Mouse (Mus musculus): Measurements from ENCODE around the gene Gm11096.

The Gm11096 gene

DNA sequence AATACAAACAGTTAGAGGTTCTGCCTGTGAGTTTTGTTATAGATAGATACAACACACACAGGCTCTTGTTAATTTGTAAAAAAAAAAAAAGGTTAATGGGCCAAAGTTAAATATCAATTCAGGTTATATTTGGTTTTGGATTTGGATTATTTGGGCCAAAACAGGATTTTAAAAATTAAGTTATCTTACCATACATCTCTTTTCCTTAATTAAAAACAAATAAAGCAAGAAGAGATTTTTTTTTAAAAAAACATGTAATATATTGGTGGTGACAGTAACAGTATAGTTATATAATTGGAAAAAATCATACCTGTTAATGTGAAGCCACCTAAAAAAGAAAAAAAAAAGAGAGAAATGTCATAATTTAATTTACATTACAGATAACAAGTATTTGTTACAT, at the start of gene Gm11096:
TSS of gene Gm11096 (plus strand) at position 301 of the 400 bp plus-strand sequence.
- DNase-seq (ENCODE audit: low read depth in 2 of 2, low spot score in 2 of 2) = no peak

GRCm38 (mm10) chr17:81393040-81393439, 48.5 kb upstream of the Gm11096 start:
- DNase-seq (ENCODE audit: low read depth in 2 of 2, low spot score in 2 of 2) = no peak

DNA sequence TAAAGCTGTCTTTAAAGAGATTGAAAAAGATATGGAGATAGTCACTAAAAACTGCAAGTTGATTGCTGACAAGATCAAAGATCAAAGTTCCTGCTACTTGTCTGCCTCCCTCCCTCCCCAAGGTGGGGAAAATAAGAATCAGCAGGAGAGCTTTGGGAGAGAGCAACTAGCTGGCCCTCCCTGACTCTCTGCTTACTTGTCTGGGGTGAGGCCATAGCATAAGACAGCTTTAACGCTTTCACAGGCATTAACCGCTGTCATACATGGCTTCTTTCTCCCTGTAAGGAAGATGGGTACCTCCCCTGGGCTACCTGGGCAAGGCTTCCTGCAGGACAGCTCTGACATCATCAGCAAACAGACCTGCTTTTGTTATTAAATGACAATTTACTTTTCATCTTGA, 47.4 kb upstream of the Gm11096 start:
- no peak for DNase-seq (ENCODE audit: low read depth in 2 of 2, low spot score in 2 of 2)

- no peak for DNase-seq (ENCODE audit: low read depth in 2 of 2, low spot score in 2 of 2)
These were observed 44.1 kb upstream of the Gm11096 start for GRCm38 (mm10) chr17:81397434-81397833.

GRCm38 (mm10) chr17:81400377-81400776, 41.2 kb upstream of the Gm11096 start:
- DNase-seq (ENCODE audit: low read depth in 2 of 2, low spot score in 2 of 2) = no peak

- no peak for DNase-seq (ENCODE audit: low read depth in 2 of 2, low spot score in 2 of 2)
These were observed 38.9 kb upstream of the Gm11096 start for GRCm38 (mm10) chr17:81402636-81403035.

GRCm38 (mm10) chr17:81403121-81403520, 38.4 kb upstream of the Gm11096 start:
- no peak for DNase-seq (ENCODE audit: low read depth in 2 of 2, low spot score in 2 of 2)

DNA sequence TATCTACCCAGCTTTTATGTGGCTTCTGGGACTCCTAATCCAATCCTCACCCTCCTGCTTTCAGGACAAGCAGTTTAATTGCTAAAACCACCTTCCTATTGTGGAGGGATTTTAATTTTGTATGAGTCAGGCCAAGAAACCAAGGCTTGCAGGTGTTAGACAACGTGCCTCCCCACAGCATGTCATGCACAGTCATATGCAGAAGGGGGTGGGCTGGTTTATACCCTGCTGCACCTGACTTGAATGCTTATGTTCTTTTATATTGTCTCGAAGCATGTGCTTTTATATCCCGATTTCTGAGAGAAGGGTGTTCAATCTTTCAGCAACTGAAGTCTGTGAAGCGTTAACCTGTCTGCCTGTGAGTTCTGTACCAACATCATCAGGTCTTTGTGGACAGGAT, 37.3 kb upstream of the Gm11096 start:
- DNase-seq (ENCODE audit: low read depth in 2 of 2, low spot score in 2 of 2) = no peak

DNA sequence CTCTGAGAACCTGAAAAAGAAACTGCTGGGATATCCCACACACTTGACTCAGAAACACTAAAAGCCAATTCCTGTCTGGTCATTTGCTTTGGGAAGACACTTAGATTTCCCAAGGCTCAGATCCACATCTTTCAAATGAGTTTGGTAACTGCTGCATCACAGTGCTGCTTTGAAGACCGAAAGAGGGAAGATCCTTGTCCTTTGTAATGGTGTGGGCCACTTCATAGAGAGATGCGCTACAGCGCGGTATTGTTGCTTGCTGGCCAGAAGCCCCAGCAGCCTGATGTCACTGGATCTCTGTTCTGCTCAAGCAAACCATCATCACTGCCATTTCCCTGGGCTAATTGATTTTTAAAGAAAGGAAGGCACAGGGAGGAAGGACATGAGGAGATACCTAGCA, 28.8 kb upstream of the Gm11096 start:
- no peak for DNase-seq (ENCODE audit: low read depth in 2 of 2, low spot score in 2 of 2)

GRCm38 (mm10) chr17:81416361-81417114, 25.0 kb upstream of the Gm11096 start:
- DNase-seq (ENCODE audit: low read depth in 2 of 2, low spot score in 2 of 2) = no peak

- no peak for DNase-seq (ENCODE audit: low read depth in 2 of 2, low spot score in 2 of 2)
These were observed 21.6 kb upstream of the Gm11096 start for GRCm38 (mm10) chr17:81419802-81420459.

DNA sequence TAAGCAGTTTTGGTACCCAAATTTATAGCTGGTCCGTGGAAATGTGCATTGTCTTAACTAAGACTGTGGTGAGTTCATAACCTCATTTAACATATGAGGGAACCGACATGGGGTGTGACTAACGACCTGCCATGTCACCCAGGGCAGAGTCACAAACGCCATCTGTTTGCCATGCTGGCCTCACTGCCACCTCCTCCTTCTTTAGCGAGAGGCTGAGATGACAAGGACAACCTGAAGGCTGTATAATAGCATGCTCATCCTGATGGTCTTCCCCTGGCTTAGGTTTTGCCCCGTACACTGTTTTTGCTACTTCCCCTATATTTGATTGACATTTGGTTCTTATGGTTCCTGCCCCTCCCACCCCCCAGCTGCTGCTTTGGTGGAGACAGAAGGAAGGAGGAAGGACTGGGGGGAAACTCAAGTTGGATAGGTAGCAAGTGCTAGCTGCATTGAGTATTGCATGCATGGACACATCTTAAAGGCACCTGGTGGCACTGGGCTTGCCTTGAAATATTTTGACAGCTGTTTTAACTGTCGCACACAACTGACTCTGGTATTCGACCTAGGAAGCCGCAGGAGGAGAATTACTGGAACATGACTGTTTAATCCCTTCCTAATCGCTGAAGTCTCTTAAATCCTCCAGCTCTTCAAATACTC, 17.2 kb upstream of the Gm11096 start:
- DNase-seq (ENCODE audit: low read depth in 2 of 2, low spot score in 2 of 2) = no peak

DNA sequence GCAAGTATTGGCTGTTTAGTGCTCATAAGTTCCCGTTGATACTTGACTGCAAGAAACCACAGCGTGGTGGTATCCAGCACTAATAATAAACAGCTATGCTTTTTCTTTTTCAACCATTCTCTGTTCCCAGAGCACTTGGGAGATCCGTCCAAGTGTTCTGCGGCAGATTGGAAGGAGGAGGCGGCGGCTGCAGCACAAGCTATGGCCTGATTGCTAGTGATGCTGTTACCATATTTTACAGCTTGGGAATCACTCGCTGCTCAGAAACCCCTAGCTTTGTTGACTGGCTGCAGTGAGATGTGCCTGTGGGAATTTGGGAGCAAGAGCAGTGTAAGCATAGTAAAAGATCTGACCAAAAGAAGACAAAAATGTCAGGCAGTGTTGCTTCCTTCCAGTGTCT, 14.3 kb upstream of the Gm11096 start:
- DNase-seq (ENCODE audit: low read depth in 2 of 2, low spot score in 2 of 2) = no peak

- DNase-seq (ENCODE audit: low read depth in 2 of 2, low spot score in 2 of 2) = no peak
These were observed 8.8 kb upstream of the Gm11096 start for GRCm38 (mm10) chr17:81432733-81433132.

- no peak for DNase-seq (ENCODE audit: low read depth in 2 of 2, low spot score in 2 of 2)
These were observed 8.4 kb upstream of the Gm11096 start for GRCm38 (mm10) chr17:81433148-81433547.

DNA sequence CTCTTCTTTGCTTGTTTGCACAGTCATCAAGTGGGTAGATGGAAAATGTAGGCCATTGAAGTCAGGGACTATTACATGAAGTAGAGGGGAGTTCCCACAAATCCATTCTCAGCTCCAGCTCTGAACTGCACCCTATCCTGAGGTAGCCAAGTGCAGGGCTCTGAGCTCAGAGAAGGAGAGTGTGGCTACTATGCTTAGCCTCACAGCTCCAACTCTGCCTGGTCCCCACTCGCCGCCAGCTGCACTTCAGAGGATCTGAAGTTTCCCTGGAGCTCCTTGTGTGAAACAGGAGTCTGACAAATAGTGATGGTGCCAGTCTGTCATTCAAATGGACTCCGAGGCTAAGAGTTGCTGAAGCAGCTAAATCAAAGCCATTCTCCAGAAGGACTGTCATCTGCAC, 13.7 kb downstream of the Gm11096 start:
- DNase-seq (ENCODE audit: low read depth in 2 of 2, low spot score in 2 of 2) = no peak

DNA sequence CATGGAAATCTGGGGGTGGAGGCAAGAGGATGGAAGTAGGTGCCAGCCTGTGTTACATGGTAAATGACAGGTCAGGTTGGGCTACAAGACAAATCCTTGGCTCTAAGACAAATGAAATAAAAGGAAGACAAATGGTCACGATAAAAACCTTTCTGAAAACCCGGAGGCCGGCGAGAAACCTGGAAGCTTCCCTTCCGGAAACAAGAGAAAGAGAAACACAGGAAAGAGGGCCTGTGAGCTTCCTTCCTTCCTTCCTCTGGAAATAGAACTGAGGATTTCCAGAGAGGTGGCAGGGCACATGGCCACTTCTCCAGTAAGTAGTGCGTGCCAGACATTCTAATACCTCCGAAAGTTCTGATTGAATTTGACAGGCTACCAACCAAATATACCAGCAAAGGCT, 14.4 kb downstream of the Gm11096 start:
- no peak for DNase-seq (ENCODE audit: low read depth in 2 of 2, low spot score in 2 of 2)

- DNase-seq (ENCODE audit: low read depth in 2 of 2, low spot score in 2 of 2) = no peak
These were observed 17.8 kb downstream of the Gm11096 start for GRCm38 (mm10) chr17:81459379-81459778.

DNA sequence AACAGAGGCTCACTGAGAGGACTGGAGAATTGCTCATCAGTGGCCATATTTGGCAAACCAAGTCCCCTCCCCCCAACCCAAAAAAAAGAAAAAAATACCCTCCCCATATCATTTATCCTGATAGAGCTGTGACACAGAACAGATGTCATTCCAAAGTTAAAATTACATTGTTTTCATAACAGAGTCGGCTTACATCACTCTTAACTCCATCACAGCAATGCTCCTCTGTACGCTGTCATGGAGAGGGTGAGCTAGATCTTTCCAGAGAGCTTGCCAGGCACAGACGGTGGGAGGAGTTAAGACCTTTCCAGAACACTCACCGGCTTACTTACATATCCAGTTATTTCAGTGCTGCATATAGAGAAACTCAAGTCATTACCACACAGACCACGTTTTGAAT, 27.4 kb downstream of the Gm11096 start:
- DNase-seq (ENCODE audit: low read depth in 2 of 2, low spot score in 2 of 2) = no peak

DNA sequence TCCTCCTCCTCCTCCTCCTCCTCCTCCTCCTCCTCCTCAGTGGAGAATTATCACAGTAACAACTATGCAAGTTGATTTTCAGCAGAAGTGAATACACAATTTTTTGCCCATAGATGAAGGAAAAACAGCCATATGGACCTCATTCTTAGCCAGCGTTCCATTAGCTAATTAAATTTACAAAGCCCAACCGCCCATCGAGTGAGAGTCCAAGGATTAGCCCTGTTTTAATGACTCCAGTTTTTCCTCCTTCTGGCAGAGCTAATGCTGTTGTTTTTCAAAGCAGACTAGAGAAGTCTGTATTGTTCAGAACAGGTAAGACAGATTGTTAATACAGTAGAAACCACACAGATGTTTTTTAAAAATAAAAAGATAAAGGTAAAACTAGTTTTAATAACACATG, 31.8 kb downstream of the Gm11096 start:
- DNase-seq (ENCODE audit: low read depth in 2 of 2, low spot score in 2 of 2) = no peak

DNA sequence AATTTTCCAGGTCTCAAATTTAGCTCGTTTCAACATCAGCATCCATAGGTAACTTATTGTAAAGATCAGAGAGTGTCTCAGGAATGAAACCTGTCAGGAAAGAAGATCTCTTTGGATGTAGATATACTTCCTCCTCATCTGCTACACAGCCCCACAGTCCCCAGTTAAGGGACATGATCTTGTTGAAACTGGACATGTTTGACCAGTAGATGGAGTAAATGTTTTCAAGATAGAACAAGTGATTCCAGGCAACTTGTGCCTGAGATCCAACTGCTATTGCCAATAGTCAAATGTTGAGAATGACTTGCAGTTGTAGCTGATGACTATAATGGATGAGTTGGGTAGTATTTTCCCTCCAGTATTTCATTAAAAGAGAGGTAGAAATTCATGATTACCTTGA, 35.9 kb downstream of the Gm11096 start:
- DNase-seq (ENCODE audit: low read depth in 2 of 2, low spot score in 2 of 2) = no peak

- DNase-seq (ENCODE audit: low read depth in 2 of 2, low spot score in 2 of 2) = no peak
These were observed 38.2 kb downstream of the Gm11096 start for GRCm38 (mm10) chr17:81479807-81480206.

Data from CD8-positive naive resting alpha-beta T cell, adult 2 months (primary cell).